Mouse (Mus musculus): Measurements from ENCODE around the gene Pcnx.

Pcnx gene

GRCm38 (mm10) chr12:81895986-81896385, 36.2 kb downstream of the Pcnx start:
- DNase-seq (ENCODE audit: low read depth, low spot score): no peak

- no peak for DNase-seq (ENCODE audit: low read depth, low spot score)
These were observed 44.6 kb downstream of the Pcnx start for GRCm38 (mm10) chr12:81904456-81904855.

GRCm38 (mm10) chr12:81905865-81906264, 46.0 kb downstream of the Pcnx start:
- no peak for DNase-seq (ENCODE audit: low read depth, low spot score)

- DNase-seq (ENCODE audit: low read depth, low spot score): no peak
These were observed 48.0 kb downstream of the Pcnx start for GRCm38 (mm10) chr12:81907741-81908357.

GRCm38 (mm10) chr12:81910439-81910838, 50.6 kb downstream of the Pcnx start:
- no peak for DNase-seq (ENCODE audit: low read depth, low spot score)

GRCm38 (mm10) chr12:81915176-81915950, 55.5 kb downstream of the Pcnx start:
- peak; percentile 69 for DNase-seq (ENCODE audit: low read depth, low spot score)

GRCm38 (mm10) chr12:81918346-81918745, 58.5 kb downstream of the Pcnx start:
- DNase-seq (ENCODE audit: low read depth, low spot score): no peak

- no peak for DNase-seq (ENCODE audit: low read depth, low spot score)
These were observed 59.1 kb downstream of the Pcnx start for GRCm38 (mm10) chr12:81918886-81919285.

- DNase-seq (ENCODE audit: low read depth, low spot score): no peak
These were observed 60.2 kb downstream of the Pcnx start for GRCm38 (mm10) chr12:81920027-81920426.

GRCm38 (mm10) chr12:81920614-81921013, 60.8 kb downstream of the Pcnx start:
- DNase-seq (ENCODE audit: low read depth, low spot score): no peak

GRCm38 (mm10) chr12:81921785-81922184, 62.0 kb downstream of the Pcnx start:
- no peak for DNase-seq (ENCODE audit: low read depth, low spot score)

GRCm38 (mm10) chr12:81922838-81923237, 63.0 kb downstream of the Pcnx start:
- DNase-seq (ENCODE audit: low read depth, low spot score): no peak

- no peak for DNase-seq (ENCODE audit: low read depth, low spot score)
These were observed 67.3 kb downstream of the Pcnx start for GRCm38 (mm10) chr12:81927163-81927562.

GRCm38 (mm10) chr12:81927643-81928381, 68.0 kb downstream of the Pcnx start:
- DNase-seq (ENCODE audit: low read depth, low spot score): no peak

- no peak for DNase-seq (ENCODE audit: low read depth, low spot score)
These were observed 68.6 kb downstream of the Pcnx start for GRCm38 (mm10) chr12:81928382-81928770.

GRCm38 (mm10) chr12:81932015-81932414, 72.2 kb downstream of the Pcnx start:
- DNase-seq (ENCODE audit: low read depth, low spot score): no peak

GRCm38 (mm10) chr12:81933430-81933829, 73.6 kb downstream of the Pcnx start:
- DNase-seq (ENCODE audit: low read depth, low spot score): no peak

- DNase-seq (ENCODE audit: low read depth, low spot score): no peak
These were observed 74.7 kb downstream of the Pcnx start for GRCm38 (mm10) chr12:81934510-81934909.

GRCm38 (mm10) chr12:81936066-81936465, 76.2 kb downstream of the Pcnx start:
- peak; percentile 23 for DNase-seq (ENCODE audit: low read depth, low spot score)

- no peak for DNase-seq (ENCODE audit: low read depth, low spot score)
These were observed 81.4 kb downstream of the Pcnx start for GRCm38 (mm10) chr12:81941191-81941590.

GRCm38 (mm10) chr12:81943331-81944062, 83.7 kb downstream of the Pcnx start:
- DNase-seq (ENCODE audit: low read depth, low spot score): no peak

- no peak for DNase-seq (ENCODE audit: low read depth, low spot score)
These were observed 89.2 kb downstream of the Pcnx start for GRCm38 (mm10) chr12:81949026-81949425.

Data from mesoderm, embryonic 11.5 days (tissue).